8 mouse cellular contexts compared by ENCODE assay signal in genomic region chr13:59228059-59228830, GRCm38 (mm10).
A peak's percentile ranks its signal among the peaks of the same experiment; 100 is the strongest.
DNase-seq lines count a peak whose midpoint lies in the region; ATAC-seq and TF ChIP-seq lines count a peak whose summit lies in the region.

No protein-coding gene starts in this region.

- H3K36me3 ChIP-seq in MEL (ENCODE audit: control insufficient read depth in 1 of 2, insufficient read depth in 2 of 2, low read length in 2 of 2) = peaks cover 0 to 31% of the 10 kb centered on the region in 2 experiments; a peak in 2 of 4 replicates
- H3K36me3 ChIP-seq in heart, postnatal 0 days (replicated peaks; ENCODE audit: control insufficient read depth, insufficient read depth, low read length) = no peaks in the 10 kb centered on the region
- H3K36me3 ChIP-seq in liver, embryonic 16.5 days (ENCODE audit: control insufficient read depth, insufficient read depth) = no peaks in the 10 kb centered on the region
- H3K36me3 ChIP-seq in stomach, embryonic 15.5 days = no peaks in the 10 kb centered on the region
- H3K36me3 ChIP-seq in midbrain, postnatal 0 days (ENCODE audit: insufficient read depth, low read length) = no peaks in the 10 kb centered on the region

- TF ChIP-seq EP300 in MEL (IDR thresholded peaks at IDR 0.05; ENCODE audit: low read depth in 1 of 2, low read length in 2 of 2) = peak; percentile 95 to 97
- TF ChIP-seq EP300 in heart, postnatal 0 days (IDR thresholded peaks at IDR 0.05; ENCODE audit: low read depth) = no peak

- no peak overlapping the region for H3K4me2 ChIP-seq in heart, postnatal 0 days (ENCODE audit: low read depth, low read length)
- no peak overlapping the region for H3K4me2 ChIP-seq in liver, embryonic 16.5 days (ENCODE audit: low read depth, low read length)
- H3K4me2 ChIP-seq in stomach, embryonic 15.5 days = no peak overlapping the region
- no peak overlapping the region for H3K4me2 ChIP-seq in midbrain, postnatal 0 days (ENCODE audit: low read depth, low read length, poor library complexity, severe bottlenecking)

- H3K9me3 ChIP-seq in MEL (replicated peaks; ENCODE audit: insufficient read depth, low read length) = no peaks in the 10 kb centered on the region
- no peaks in the 10 kb centered on the region for H3K9me3 ChIP-seq in heart, postnatal 0 days (replicated peaks; ENCODE audit: control insufficient read depth, low read length)
- no peaks in the 10 kb centered on the region for H3K9me3 ChIP-seq in liver, embryonic 16.5 days (replicated peaks; ENCODE audit: control insufficient read depth, low read length)
- H3K9me3 ChIP-seq in stomach, embryonic 15.5 days = no peaks in the 10 kb centered on the region
- H3K9me3 ChIP-seq in midbrain, postnatal 0 days (ENCODE audit: low read length) = no peaks in the 10 kb centered on the region

- WGBS in bone marrow, adult 2 months = 14% methylated on average over 12 of the region's 12 CpGs
- 21% methylated on average over 12 of the region's 12 CpGs for whole genome bisulfite sequencing in heart, postnatal 0 days
- 32% methylated on average over 12 of the region's 12 CpGs for WGBS in liver, embryonic 16.5 days (ENCODE audit: insufficient replicate concordance)
- 40% methylated on average over 12 of the region's 12 CpGs for WGBS in stomach, embryonic 15.5 days
- WGBS in midbrain, postnatal 0 days = 49% methylated on average over 12 of the region's 12 CpGs

- H3K4me1 ChIP-seq in MEL (ENCODE audit: control insufficient read depth in 1 of 2, insufficient read depth in 2 of 2, low read length in 2 of 2) = peaks cover 12 to 41% of the 10 kb centered on the region in 2 experiments
- H3K4me1 ChIP-seq in bone marrow, adult 2 months (ENCODE audit: control insufficient read depth, insufficient read depth, low read length) = peaks cover 1% of the 10 kb centered on the region; the same call in 1 of the 2 replicates
- 0 out of 2 replicates have a peak, but pooled peaks cover 7% of the 10 kb centered on the region for H3K4me1 ChIP-seq in heart, postnatal 0 days (ENCODE audit: control insufficient read depth, insufficient read depth)
- H3K4me1 ChIP-seq in liver, embryonic 16.5 days (ENCODE audit: control insufficient read depth, low read depth, low read length) = no peaks in the 10 kb centered on the region
- 0 out of 2 replicates have a peak, but pooled peaks cover 5% of the 10 kb centered on the region for H3K4me1 ChIP-seq in stomach, embryonic 15.5 days
- no peaks in the 10 kb centered on the region for H3K4me1 ChIP-seq in midbrain, postnatal 0 days (ENCODE audit: insufficient read depth, low read length)

- peak overlapping the region; percentile 100 for H3K27ac ChIP-seq in MEL (ENCODE audit: control insufficient read depth, low read depth, low read length)
- H3K27ac ChIP-seq in bone marrow, adult 2 months (ENCODE audit: control insufficient read depth, insufficient read depth, low read depth, low read length, poor library complexity) = peak overlapping the region; percentile 77
- no peak overlapping the region for H3K27ac ChIP-seq in heart, postnatal 0 days (ENCODE audit: low read depth)
- no peak overlapping the region for H3K27ac ChIP-seq in liver, embryonic 16.5 days (ENCODE audit: low read length)
- no peak overlapping the region for H3K27ac ChIP-seq in stomach, embryonic 15.5 days
- no peak overlapping the region for H3K27ac ChIP-seq in midbrain, postnatal 0 days (ENCODE audit: low read depth, low read length)

- H3K4me3 ChIP-seq in MEL (ENCODE audit: control insufficient read depth in 1 of 2, insufficient read depth in 1 of 2, low read depth in 2 of 2, low read length in 2 of 2) = peak overlapping the region; percentile 37 to 59
- H3K4me3 ChIP-seq in bone marrow, adult 2 months (replicated peaks; ENCODE audit: control insufficient read depth, low read depth, low read length) = no peak overlapping the region
- no peak overlapping the region for H3K4me3 ChIP-seq in heart, postnatal 0 days (ENCODE audit: low read depth, low read length)
- H3K4me3 ChIP-seq in liver, embryonic 16.5 days (ENCODE audit: low read depth, low read length) = no peak overlapping the region
- H3K4me3 ChIP-seq in stomach, embryonic 15.5 days (replicated peaks) = no peak overlapping the region
- no peak overlapping the region for H3K4me3 ChIP-seq in midbrain, postnatal 0 days (ENCODE audit: low read depth, low read length)

- peak; percentile 41; the same call in 1 of the 2 replicates for ATAC-seq in heart, postnatal 0 days (ENCODE audit: insufficient read depth, low read depth)
- ATAC-seq in liver, embryonic 16.5 days (ENCODE audit: low read depth) = peak; percentile 24; the same call in 1 of the 2 replicates
- ATAC-seq in stomach, embryonic 15.5 days (ENCODE audit: insufficient read depth, low FRiP score, low read depth) = peak; percentile 80; the same call in 1 of the 2 replicates
- no peak for ATAC-seq in midbrain, postnatal 0 days (ENCODE audit: low FRiP score)

- peak overlapping the region; percentile 80 for H3K9ac ChIP-seq in MEL (ENCODE audit: control insufficient read depth, low read depth, low read length, poor library complexity, severe bottlenecking)
- no peak overlapping the region for H3K9ac ChIP-seq in heart, postnatal 0 days (replicated peaks; ENCODE audit: low read depth, low read length)
- no peak overlapping the region for H3K9ac ChIP-seq in liver, embryonic 16.5 days (ENCODE audit: low read depth, low read length)
- H3K9ac ChIP-seq in stomach, embryonic 15.5 days = no peak overlapping the region
- no peak overlapping the region for H3K9ac ChIP-seq in midbrain, postnatal 0 days (replicated peaks; ENCODE audit: low read length, poor library complexity, severe bottlenecking)

- peak; percentile 98 for DNase-seq in MEL (ENCODE audit: low read depth, low spot score)
- DNase-seq in heart, postnatal 0 days (ENCODE audit: low spot score) = peak; percentile 25
- DNase-seq in layer of hippocampus, adult 18-20 months (ENCODE audit: low spot score in 2 of 2) = no peak
- no peak for DNase-seq in layer of hippocampus, postnatal 25 days (ENCODE audit: extremely low spot score in 1 of 2, low spot score in 1 of 2)
- DNase-seq in midbrain, postnatal 0 days (ENCODE audit: low spot score) = no peak

- TF ChIP-seq POLR2A in MEL (IDR thresholded peaks at IDR 0.05; ENCODE audit: control insufficient read depth in 1 of 2, insufficient read depth in 1 of 2, low read depth in 1 of 2, low read length in 2 of 2, poor library complexity in 1 of 2) = peak in 1 of 2 experiments; percentile 42; a peak in 2 of 4 replicates
- no peak for TF ChIP-seq POLR2A in bone marrow, adult 2 months (IDR thresholded peaks at IDR 0.05; ENCODE audit: borderline replicate concordance, control insufficient read depth, low read depth, low read length)

- no peaks in the 10 kb centered on the region for H3K27me3 ChIP-seq in MEL (ENCODE audit: control insufficient read depth in 1 of 2, insufficient read depth in 2 of 2, low read length in 2 of 2)
- H3K27me3 ChIP-seq in heart, postnatal 0 days (ENCODE audit: control insufficient read depth, insufficient read depth, low read length) = no peaks in the 10 kb centered on the region
- H3K27me3 ChIP-seq in liver, embryonic 16.5 days (ENCODE audit: control insufficient read depth, insufficient read depth, low read depth, low read length) = no peaks in the 10 kb centered on the region
- H3K27me3 ChIP-seq in stomach, embryonic 15.5 days (replicated peaks) = no peaks in the 10 kb centered on the region
- H3K27me3 ChIP-seq in midbrain, postnatal 0 days (ENCODE audit: insufficient read depth, low read length) = no peaks in the 10 kb centered on the region

- no peak for TF ChIP-seq CTCF in MEL (IDR thresholded peaks at IDR 0.05 in 2 of 3, conservative IDR thresholded peaks at IDR 0.05 in 1 of 3; ENCODE audit: control insufficient read depth in 1 of 3, insufficient read depth in 1 of 3, low read depth in 2 of 3, low read length in 3 of 3, poor library complexity in 1 of 3, severe bottlenecking in 1 of 3)
- no peak for TF ChIP-seq CTCF in bone marrow, adult 2 months (IDR thresholded peaks at IDR 0.05; ENCODE audit: control insufficient read depth, insufficient read depth, low read length)
- no peak for TF ChIP-seq CTCF in heart, postnatal 0 days (IDR thresholded peaks at IDR 0.05; ENCODE audit: low read depth)
- no peak for TF ChIP-seq CTCF in midbrain, postnatal 0 days (IDR thresholded peaks at IDR 0.05)

- TF ChIP-seq RAD21 in MEL (IDR thresholded peaks at IDR 0.05; ENCODE audit: low read depth, low read length) = no peak

- no peaks in the 10 kb centered on the region; the same call in 1 of the 2 replicates for H3K79me2 ChIP-seq in MEL (ENCODE audit: control insufficient read depth, insufficient read depth, low read length, poor library complexity)

TF ChIP-seq in MEL, 35 proteins besides CTCF, POLR2A, EP300 and RAD21 (continues in another document):
- TF ChIP-seq MEF2A (IDR thresholded peaks at IDR 0.05; ENCODE audit: extremely low read depth, insufficient replicate concordance, low read depth, low read length, poor library complexity, severe bottlenecking) = no peak
- peak; percentile 90 for TF ChIP-seq GATA1 (IDR thresholded peaks at IDR 0.05; ENCODE audit: low read depth, low read length)
- peak; percentile 82 for TF ChIP-seq SIN3A (IDR thresholded peaks at IDR 0.05; ENCODE audit: low read length)
- 0 out of 2 replicates have a peak, but pooled peaks have one; percentile 13 for TF ChIP-seq POLR2AphosphoS2 (IDR thresholded peaks at IDR 0.05; ENCODE audit: low read length)
- TF ChIP-seq NELFE (IDR thresholded peaks at IDR 0.05; ENCODE audit: low read depth, low read length) = peak; percentile 63
- peak; percentile 89 for TF ChIP-seq ELF1 (IDR thresholded peaks at IDR 0.05; ENCODE audit: low read depth, low read length)
- TF ChIP-seq MYC (IDR thresholded peaks at IDR 0.05; ENCODE audit: low read depth, low read length) = 0 out of 2 replicates have a peak, but pooled peaks have one; percentile 80
- peak; percentile 29; the same call in 1 of the 2 replicates for TF ChIP-seq MXI1 (IDR thresholded peaks at IDR 0.05; ENCODE audit: low read depth, low read length)
- no peak; the same call in 1 of the 2 replicates for TF ChIP-seq BHLHE40 (IDR thresholded peaks at IDR 0.05; ENCODE audit: borderline replicate concordance, low read depth, low read length)
- TF ChIP-seq MYB (IDR thresholded peaks at IDR 0.05; ENCODE audit: low read depth, low read length) = peak; percentile 98
- TF ChIP-seq TAL1 (IDR thresholded peaks at IDR 0.05; ENCODE audit: low read length) = peak; percentile 91
- no peak for TF ChIP-seq GABPA (IDR thresholded peaks at IDR 0.05; ENCODE audit: low read depth, low read length)
- TF ChIP-seq RCOR1 (IDR thresholded peaks at IDR 0.05; ENCODE audit: low read depth, low read length) = peak; percentile 44; the same call in 1 of the 2 replicates
- 0 out of 2 replicates have a peak, but pooled peaks have one; percentile 48 for TF ChIP-seq HCFC1 (IDR thresholded peaks at IDR 0.05; ENCODE audit: low read depth, low read length)
- peak; percentile 90 for TF ChIP-seq TBP (IDR thresholded peaks at IDR 0.05; ENCODE audit: low read depth, low read length)
- peak; percentile 43; the same call in 1 of the 2 replicates for TF ChIP-seq USF1 (IDR thresholded peaks at IDR 0.05; ENCODE audit: low read depth, low read length)
- peak; percentile 97 for TF ChIP-seq ETS1 (IDR thresholded peaks at IDR 0.05; ENCODE audit: low read depth, low read length)
- peak; percentile 95 for TF ChIP-seq TCF12 (IDR thresholded peaks at IDR 0.05; ENCODE audit: low read depth, low read length)

Comparison
In these comparisons a context has a peak if more than half of its experiments do, and no peak if none do; other contexts are left out.
1. DNase-seq: peak in MEL (single experiment) and heart, postnatal 0 days (single experiment); none in layer of hippocampus, adult 18-20 months (0 of 2), layer of hippocampus, postnatal 25 days (0 of 2) and midbrain, postnatal 0 days (single experiment).
2. H3K27ac ChIP-seq: peak in MEL (single experiment) and bone marrow, adult 2 months (single experiment); none in heart, postnatal 0 days (single experiment), liver, embryonic 16.5 days (single experiment), stomach, embryonic 15.5 days (single experiment) and midbrain, postnatal 0 days (single experiment).
3. H3K4me3 ChIP-seq: peak in MEL (2 of 2); none in bone marrow, adult 2 months (single experiment), heart, postnatal 0 days (single experiment), liver, embryonic 16.5 days (single experiment), stomach, embryonic 15.5 days (single experiment) and midbrain, postnatal 0 days (single experiment).